Mouse (Mus musculus) embryonic fibroblast, embryonic 13.5 days (primary cell): ENCODE results near the gene Ccdc189. TPM values are rescaled to one million over a fixed set of nuclear protein-coding genes. Genes with fewer than 3 reads are reported as not detected.
A peak's percentile ranks its signal among the peaks of the same experiment; 100 is the strongest.

ENCODE experiments used
- H3K27ac ChIP-seq: 2 replicates; pipeline ENCODE4 v1.5.1; 2012; ENCODE audit warnings: low read length, control low read depth, inconsistent platforms; ENCODE audit not compliant: insufficient read depth
- H3K4me1 ChIP-seq: 2 replicates; pipeline ENCODE4 v1.6.1; 2011; ENCODE audit warnings: low read length; ENCODE audit not compliant: control insufficient read depth, insufficient read depth
- H3K4me3 ChIP-seq: 2 replicates; pipeline ENCODE4 v1.5.1; 2011; ENCODE audit warnings: mild to moderate bottlenecking, control low read depth, low read length; ENCODE audit not compliant: insufficient read depth
- CTCF ChIP-seq: IDR thresholded peaks from 2 replicates; pipeline ENCODE4 v1.5.1; 2011; ENCODE audit warnings: mild to moderate bottlenecking, control low read depth, low read length, moderate library complexity, borderline replicate concordance; ENCODE audit not compliant: insufficient read depth
- POLR2A ChIP-seq: IDR thresholded peaks from 2 replicates; pipeline ENCODE4 v1.6.1; 2011; ENCODE audit warnings: low read depth, mild to moderate bottlenecking, control low read depth, low read length, moderate library complexity
- polyA plus RNA-seq: library from polyadenylated mRNA; stranded (reverse); fragments of >200 nt; gene quantifications from 2 replicates; pipeline ENCODE4 v1.2.4, GENCODE M21; 2011; ENCODE audit warnings: low read depth; ENCODE audit not compliant: missing spikeins, insufficient read length

Ccdc189 gene
- polyA plus RNA-seq, 1 experiment, result 1.5 TPM

DNA sequence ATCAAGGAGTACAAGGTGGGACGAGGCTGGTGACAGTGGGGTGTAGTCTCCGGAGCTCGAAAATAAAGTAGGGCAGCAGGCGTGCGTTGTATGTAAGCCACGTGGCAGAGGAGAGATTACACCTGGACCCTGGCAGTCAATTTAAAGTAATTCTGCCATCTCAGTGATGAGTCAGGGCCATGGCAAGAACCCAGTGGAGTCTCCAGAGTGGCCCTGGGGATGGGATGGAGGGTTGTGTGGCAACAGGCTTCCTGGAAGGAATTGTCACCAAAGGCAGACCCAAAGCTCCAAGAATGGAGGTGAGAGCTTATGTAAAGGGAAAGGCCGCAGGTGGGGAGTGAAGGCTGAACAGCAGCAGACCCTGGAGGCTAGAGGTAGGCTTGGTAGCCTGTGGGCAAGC lies 12.2 kb upstream of the Ccdc189 start:
- Histone ChIP-seq H3K4me1 (no peaks in the 10 kb centered on the region), H3K27ac (no peak overlapping the region), H3K4me3 (no peak overlapping the region)
- TF ChIP-seq CTCF (no peak), POLR2A (no peak)

DNA sequence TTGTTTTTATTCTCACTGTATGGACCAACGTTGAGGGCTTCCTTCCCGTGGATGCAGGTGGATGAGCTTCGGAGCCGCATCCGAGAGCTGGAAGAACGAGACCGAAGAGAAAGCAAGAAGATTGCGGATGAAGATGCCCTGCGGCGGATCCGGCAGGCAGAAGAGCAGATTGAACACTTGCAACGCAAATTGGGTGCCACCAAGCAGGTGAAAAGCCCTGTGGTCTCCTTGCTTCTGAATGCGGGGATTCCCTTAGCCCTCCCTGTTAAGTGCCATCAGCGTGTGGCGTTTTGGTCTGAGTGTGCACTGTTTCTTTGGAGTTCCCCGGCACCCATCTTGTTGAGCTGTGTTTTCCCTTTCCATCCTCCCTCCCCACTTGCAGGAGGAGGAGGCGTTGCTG lies 8.4 kb upstream of the Ccdc189 start:
- TF ChIP-seq POLR2A (no peak), CTCF (no peak)
- Histone ChIP-seq H3K4me3 (no peak overlapping the region), H3K27ac (no peak overlapping the region), H3K4me1 (no peaks in the 10 kb centered on the region)

GRCm38 (mm10) chr7:127592575-127592974 lies 4.2 kb upstream of the Ccdc189 start:
- Histone ChIP-seq H3K4me3 (no peak overlapping the region), H3K27ac (no peak overlapping the region), H3K4me1 (no peaks in the 10 kb centered on the region)
- TF ChIP-seq POLR2A (no peak), CTCF (no peak)

DNA sequence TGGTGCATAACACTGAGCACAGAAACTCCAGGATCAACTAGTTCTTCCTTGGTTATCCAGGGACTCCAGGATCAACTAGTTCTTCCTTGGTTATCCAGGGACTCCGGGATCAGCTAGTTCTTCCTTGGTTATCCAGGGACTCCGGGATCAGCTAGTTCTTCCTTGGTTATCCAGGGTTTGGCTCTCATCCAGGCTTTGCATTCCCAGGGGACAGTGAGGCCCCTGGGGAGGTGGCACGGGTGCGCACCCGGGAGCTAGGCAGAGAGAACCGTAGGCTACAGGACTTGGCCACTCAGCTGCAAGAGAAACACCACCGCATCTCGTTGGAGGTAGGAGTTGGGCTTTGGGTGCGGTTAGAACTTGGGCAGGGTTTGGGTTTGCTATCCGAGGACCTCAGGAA lies 2.7 kb upstream of the Ccdc189 start:
- H3K27ac ChIP-seq, result no peak overlapping the region
- H3K4me3 ChIP-seq, result no peak overlapping the region
- H3K4me1 ChIP-seq, result peaks cover 3% of the 10 kb centered on the region; the same call in 1 of the 2 replicates
- TF ChIP-seq CTCF (no peak), POLR2A (no peak)

- TF ChIP-seq CTCF (no peak), POLR2A (no peak)
- Histone ChIP-seq H3K4me3 (peak overlapping the region; percentile 86), H3K4me1 (peaks cover 3% of the 10 kb centered on the region; the same call in 1 of the 2 replicates), H3K27ac (no peak overlapping the region)
These were observed 1.2 kb upstream of the Ccdc189 start for GRCm38 (mm10) chr7:127589637-127590036.

GRCm38 (mm10) chr7:127588901-127589300 lies 506 bp upstream of the Ccdc189 start:
- TF ChIP-seq CTCF (no peak), POLR2A (no peak)
- Histone ChIP-seq H3K4me1 (peaks cover 3% of the 10 kb centered on the region; the same call in 1 of the 2 replicates), H3K4me3 (peak overlapping the region; percentile 86), H3K27ac (no peak overlapping the region)

DNA sequence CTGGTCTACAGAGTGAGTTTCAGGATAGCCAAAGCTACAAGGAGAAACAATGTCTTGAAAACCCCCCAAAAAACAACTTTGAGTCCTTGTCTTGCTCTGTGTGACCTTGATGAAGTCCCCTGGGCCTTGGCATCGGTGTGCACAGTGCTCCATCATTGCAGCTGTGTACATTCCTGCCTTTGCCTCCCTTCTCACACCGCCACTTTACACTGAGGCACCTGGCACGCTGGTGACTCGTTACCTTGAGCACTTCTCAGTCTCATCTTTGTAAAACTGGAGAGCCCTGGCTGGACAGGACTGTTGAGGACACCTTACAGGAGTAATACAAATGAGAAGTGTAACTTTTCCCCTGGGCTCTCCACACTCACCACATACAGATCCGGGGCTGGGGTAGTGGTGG lies 1.2 kb downstream of the Ccdc189 start:
- Histone ChIP-seq H3K4me3 (peak overlapping the region; percentile 3; the same call in 1 of the 2 replicates), H3K4me1 (peaks cover 3% of the 10 kb centered on the region; the same call in 1 of the 2 replicates), H3K27ac (no peak overlapping the region)
- no peak for TF ChIP-seq CTCF
- TF ChIP-seq POLR2A, result no peak

GRCm38 (mm10) chr7:127586149-127586548 lies 2.2 kb downstream of the Ccdc189 start:
- no peak for TF ChIP-seq POLR2A
- no peak for TF ChIP-seq CTCF
- H3K27ac ChIP-seq, result no peak overlapping the region
- peaks cover 3% of the 10 kb centered on the region; the same call in 1 of the 2 replicates for H3K4me1 ChIP-seq
- H3K4me3 ChIP-seq, result no peak overlapping the region

- H3K4me3 ChIP-seq, result no peak overlapping the region
- H3K4me1 ChIP-seq, result peaks cover 3% of the 10 kb centered on the region; the same call in 1 of the 2 replicates
- no peak for TF ChIP-seq POLR2A
- no peak for TF ChIP-seq CTCF
- H3K27ac ChIP-seq, result no peak overlapping the region
These were observed 3.4 kb downstream of the Ccdc189 start for GRCm38 (mm10) chr7:127585031-127585430.

- Histone ChIP-seq H3K4me3 (no peak overlapping the region), H3K4me1 (peaks cover 3% of the 10 kb centered on the region; the same call in 1 of the 2 replicates), H3K27ac (no peak overlapping the region)
- no peak for TF ChIP-seq POLR2A
- no peak for TF ChIP-seq CTCF
These were observed 5.1 kb downstream of the Ccdc189 start for GRCm38 (mm10) chr7:127583260-127583659.

- Histone ChIP-seq H3K4me3 (peak overlapping the region; percentile 84), H3K27ac (no peak overlapping the region), H3K4me1 (no peaks in the 10 kb centered on the region)
- TF ChIP-seq POLR2A, result no peak
These were observed 14.3 kb downstream of the Ccdc189 start for GRCm38 (mm10) chr7:127574115-127574514.
